Mouse (Mus musculus) testis, adult 2 months (tissue): ENCODE results near the gene Gas6.

ENCODE experiments used
- CTCF ChIP-seq: fragments of 200-500 bp; IDR thresholded peaks from 2 replicates; pipeline ENCODE4 v1.5.1; 2012; ENCODE audit warnings: low read depth, mild to moderate bottlenecking, inconsistent platforms, low read length, moderate library complexity; ENCODE audit not compliant: control insufficient read depth, insufficient read depth, insufficient replicate concordance
- POLR2A ChIP-seq: fragments of 200-500 bp; IDR thresholded peaks from 2 replicates; pipeline ENCODE4 v1.6.1; 2012; ENCODE audit warnings: low read depth, mild to moderate bottlenecking, inconsistent platforms, low read length, moderate library complexity; ENCODE audit not compliant: control insufficient read depth

- no peak for TF ChIP-seq CTCF
- TF ChIP-seq POLR2A: no peak
These were observed 25.2 kb upstream of the Gas6 start for GRCm38 (mm10) chr8:13519503-13519902.
